Mouse (Mus musculus) G1E (cell line): Measurements from ENCODE around the gene Dnah10. TPM values are rescaled to one million over a fixed set of nuclear protein-coding genes. Genes with fewer than 3 reads are reported as not detected.

ENCODE experiments used
- ATAC-seq: 2 replicates; pipeline ENCODE4 v1.8.0; 2016; ENCODE audit warnings: mild to moderate bottlenecking; ENCODE audit not compliant: insufficient number of reproducible peaks, poor library complexity, low FRiP score, severe bottlenecking; ENCODE audit errors: extremely low read depth
- DNase-seq: peaks from one replicate; pipeline ENCODE4 v3.0.0; 2012; ENCODE audit warnings: low spot score
- H3K27me3 ChIP-seq: 2 replicates; pipeline ENCODE4 v1.6.1; 2012; ENCODE audit warnings: mild to moderate bottlenecking, low read length, inconsistent platforms; ENCODE audit not compliant: insufficient read depth
- H3K36me3 ChIP-seq: replicated peaks from 2 replicates; pipeline ENCODE3; 2012; ENCODE audit warnings: mild to moderate bottlenecking, inconsistent platforms
- H3K4me1 ChIP-seq: 2 replicates; pipeline ENCODE4 v1.6.1; 2012; ENCODE audit warnings: low read depth, low read length, inconsistent platforms, mixed read lengths; ENCODE audit not compliant: insufficient read depth
- H3K4me3 ChIP-seq: 2 replicates; pipeline ENCODE4 v1.5.1; 2012; ENCODE audit warnings: low read depth, mild to moderate bottlenecking, inconsistent platforms, low read length, moderate library complexity, mixed read lengths
- H3K9me3 ChIP-seq: replicated peaks from 2 replicates; pipeline ENCODE4 v1.6.1; 2012; ENCODE audit warnings: inconsistent platforms
- CTCF ChIP-seq: IDR thresholded peaks from 2 replicates; pipeline ENCODE4 v1.5.1; 2012; ENCODE audit warnings: low read depth, low read length, inconsistent platforms, mixed read lengths
- GATA1 ChIP-seq: IDR thresholded peaks from 2 replicates; pipeline ENCODE4 v1.6.1; 2012; ENCODE audit warnings: borderline replicate concordance, low read length, inconsistent platforms, mixed read lengths
- GATA2 ChIP-seq: IDR thresholded peaks from 2 replicates; pipeline ENCODE4 v1.6.1; 2012; ENCODE audit warnings: low read depth, low read length, inconsistent platforms, borderline replicate concordance
- POLR2AphosphoS5 ChIP-seq: IDR thresholded peaks from 2 replicates; pipeline ENCODE4 v1.6.1; 2012; ENCODE audit warnings: low read depth, low read length, inconsistent platforms; ENCODE audit not compliant: insufficient replicate concordance
- TAL1 ChIP-seq: conservative IDR thresholded peaks from 2 replicates; pipeline ENCODE4 v1.6.1; 2012; ENCODE audit warnings: low read depth, low read length, inconsistent platforms, mixed read lengths
- polyA plus RNA-seq: library from polyadenylated mRNA; stranded (reverse); fragments of >175 nt; gene quantifications from 2 replicates; pipeline ENCODE4 v1.2.3, GENCODE M21; 2012
- total RNA-seq, 2 experiments: library from RNA; stranded (forward) in 1 of 2; stranded (reverse) in 1 of 2; fragments of 200-1000 nt in 1 of 2; fragments of >200 nt in 1 of 2; fragmentation: Nextera tagmentation in 1 of 2; gene quantifications; 2 replicates each; pipeline ENCODE4 v1.2.3; 2014 to 2017

Dnah10 gene
- total and polyA plus RNA-seq, 3 experiments: 0.22 TPM; not detected in 2

GRCm38 (mm10) chr5:124792112-124792511, 67.2 kb downstream of the Dnah10 start:
- Histone ChIP-seq H3K36me3 (no peaks in the 10 kb centered on the region), H3K4me1 (no peaks in the 10 kb centered on the region), H3K27me3 (no peaks in the 10 kb centered on the region), H3K4me3 (no peak overlapping the region), H3K9me3 (peaks cover 23% of the 10 kb centered on the region)
- no peak for DNase-seq
- no peak for TF ChIP-seq CTCF
- ATAC-seq: no peak

DNA sequence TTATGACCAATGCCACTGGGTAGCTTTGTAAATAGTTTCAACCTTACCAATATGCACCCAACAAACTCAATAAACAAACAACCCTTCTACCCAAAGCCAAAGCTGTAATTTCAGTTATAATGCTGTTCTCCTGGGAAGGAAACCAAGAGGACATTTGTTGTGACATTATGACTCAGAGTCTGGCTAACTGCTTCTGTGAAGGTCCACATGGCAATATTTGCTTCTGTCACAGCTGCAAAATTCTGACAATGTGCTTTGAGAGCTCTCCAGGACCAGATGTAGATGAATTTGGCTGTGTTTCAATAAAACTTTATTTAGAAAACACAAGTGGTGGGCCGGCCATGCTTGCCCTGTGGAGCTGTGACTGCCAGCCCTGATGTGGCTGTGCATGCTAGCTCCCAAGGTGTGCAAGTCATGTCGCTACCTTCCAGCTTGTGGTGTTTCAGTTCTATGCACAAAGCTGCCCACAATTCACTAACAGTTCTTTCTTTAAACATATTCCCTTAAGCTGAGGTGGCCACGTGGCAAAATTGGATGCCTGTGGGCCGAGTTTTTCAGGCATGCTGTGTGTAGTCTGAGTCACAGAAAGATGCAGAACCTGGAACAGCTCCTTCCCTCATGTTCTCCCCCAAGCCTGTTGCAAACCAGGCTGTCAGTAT, 85.0 kb downstream of the Dnah10 start:
- Histone ChIP-seq H3K36me3 (no peaks in the 10 kb centered on the region), H3K27me3 (no peaks in the 10 kb centered on the region; the same call in 1 of the 2 replicates), H3K9me3 (peaks cover 5% of the 10 kb centered on the region), H3K4me3 (no peak overlapping the region), H3K4me1 (no peaks in the 10 kb centered on the region)
- TF ChIP-seq POLR2AphosphoS5 (no peak), GATA1 (no peak), TAL1 (no peak), CTCF (no peak), GATA2 (no peak)
- ATAC-seq (no peak), DNase-seq (no peak)

GRCm38 (mm10) chr5:124812466-124812865, 87.6 kb downstream of the Dnah10 start:
- H3K27me3 ChIP-seq: no peaks in the 10 kb centered on the region; the same call in 1 of the 2 replicates
- peaks cover 3% of the 10 kb centered on the region; the same call in 1 of the 2 replicates for H3K9me3 ChIP-seq
- H3K4me3 ChIP-seq: no peak overlapping the region
- no peaks in the 10 kb centered on the region for H3K4me1 ChIP-seq
- DNase-seq (no peak), ATAC-seq (no peak)
- TF ChIP-seq POLR2AphosphoS5: no peak
- TF ChIP-seq TAL1: no peak
- no peak for TF ChIP-seq CTCF
- no peak for TF ChIP-seq GATA1
- no peak for TF ChIP-seq GATA2
- no peaks in the 10 kb centered on the region for H3K36me3 ChIP-seq

DNA sequence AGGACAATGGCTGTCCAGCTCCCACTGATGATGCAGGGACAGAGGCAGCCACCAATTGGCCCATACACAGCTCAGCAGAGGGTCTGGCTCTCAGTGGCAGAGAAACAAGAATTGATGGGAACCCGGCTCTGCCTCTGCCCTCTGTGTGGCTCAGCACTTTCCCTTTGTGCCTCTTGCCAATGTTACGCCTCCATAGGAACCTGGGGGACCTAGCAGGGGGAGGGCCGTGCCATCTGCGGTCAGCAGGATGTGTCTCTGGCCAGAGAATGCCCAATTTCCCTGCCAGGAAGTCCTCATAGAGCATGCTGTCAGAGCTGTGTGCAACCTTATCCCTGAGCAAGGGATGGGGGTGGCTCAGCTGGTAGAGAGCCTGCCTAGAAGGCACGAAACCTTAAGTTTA, 89.9 kb downstream of the Dnah10 start:
- DNase-seq (no peak), ATAC-seq (no peak)
- no peaks in the 10 kb centered on the region; the same call in 1 of the 2 replicates for H3K27me3 ChIP-seq

DNA sequence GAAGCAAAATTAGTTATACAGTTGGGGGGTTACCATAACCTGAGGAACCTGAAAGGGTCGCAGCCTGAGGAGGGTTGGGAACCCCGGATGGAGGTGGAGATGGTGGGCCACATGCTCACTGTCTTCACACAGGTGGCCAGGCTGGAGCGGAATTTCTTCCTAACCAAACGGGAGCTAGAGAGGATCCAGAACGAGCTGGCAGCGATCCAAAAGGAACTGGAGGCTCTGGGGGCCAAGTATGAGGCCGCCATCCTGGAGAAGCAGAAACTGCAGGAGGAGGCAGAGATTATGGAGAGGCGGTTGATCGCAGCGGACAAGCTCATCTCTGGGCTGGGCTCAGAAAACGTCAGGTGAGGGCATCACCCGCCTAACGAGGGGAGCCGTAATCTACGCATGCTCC, 92.2 kb downstream of the Dnah10 start:
- DNase-seq (no peak), ATAC-seq (no peak)
- Histone ChIP-seq H3K4me1 (no peaks in the 10 kb centered on the region), H3K4me3 (no peak overlapping the region), H3K36me3 (no peaks in the 10 kb centered on the region), H3K9me3 (peaks cover 8% of the 10 kb centered on the region), H3K27me3 (no peaks in the 10 kb centered on the region; the same call in 1 of the 2 replicates)
- TF ChIP-seq GATA1 (no peak), TAL1 (no peak), POLR2AphosphoS5 (no peak), GATA2 (no peak), CTCF (no peak)

More for the DNA sequence above, 89.9 kb downstream of the Dnah10 start:
- Histone ChIP-seq H3K4me1 (no peaks in the 10 kb centered on the region), H3K36me3 (no peaks in the 10 kb centered on the region), H3K4me3 (no peak overlapping the region), H3K9me3 (peaks cover 8% of the 10 kb centered on the region)
- no peak for TF ChIP-seq GATA2

- DNase-seq (no peak), ATAC-seq (no peak)
- Histone ChIP-seq H3K4me1 (no peaks in the 10 kb centered on the region), H3K27me3 (no peaks in the 10 kb centered on the region), H3K4me3 (no peak overlapping the region), H3K9me3 (peaks cover 6% of the 10 kb centered on the region), H3K36me3 (no peaks in the 10 kb centered on the region)
- TF ChIP-seq GATA1 (no peak), CTCF (no peak), GATA2 (no peak), TAL1 (no peak), POLR2AphosphoS5 (no peak)
Measured at GRCm38 (mm10) chr5:124822128-124822894, 97.4 kb downstream of the Dnah10 start.

- DNase-seq (no peak), ATAC-seq (no peak)
- no peak overlapping the region for H3K4me3 ChIP-seq
- TF ChIP-seq GATA1 (no peak), POLR2AphosphoS5 (no peak), CTCF (no peak), GATA2 (no peak), TAL1 (no peak)
- H3K9me3 ChIP-seq: no peaks in the 10 kb centered on the region
- H3K4me1 ChIP-seq: no peaks in the 10 kb centered on the region
- no peaks in the 10 kb centered on the region; the same call in 1 of the 2 replicates for H3K27me3 ChIP-seq
- peaks cover 2% of the 10 kb centered on the region for H3K36me3 ChIP-seq
Measured at GRCm38 (mm10) chr5:124830331-124830730, 105.4 kb downstream of the Dnah10 start.
